Mouse (Mus musculus) myocyte (in vitro differentiated cells): ENCODE measurements around the gene Gm28230.

Experiments used
- E2F4 ChIP-seq: IDR thresholded peaks from one replicate; pipeline ENCODE4 v1.6.1; 2011; ENCODE audit warnings: mild to moderate bottlenecking, control low read depth, moderate library complexity; ENCODE audit not compliant: insufficient read depth
- POLR2A ChIP-seq: IDR thresholded peaks from one replicate; pipeline ENCODE4 v1.6.1; 2011; ENCODE audit warnings: low read depth, mild to moderate bottlenecking, control low read depth, moderate library complexity; ENCODE audit not compliant: insufficient read length

GRCm38 (mm10) chr2:74731799-74732512, 5.4 kb downstream of the Gm28230 start:
- TF ChIP-seq POLR2A (no peak), E2F4 (no peak)
